Mouse (Mus musculus) E14TG2a.4 (cell line): ENCODE measurements around the gene Hmgn2.

Experiments used
- H3K27me3 ChIP-seq: 2 replicates; pipeline ENCODE4 v1.6.1; 2014; ENCODE audit warnings: low read length, control low read depth; ENCODE audit not compliant: insufficient read depth
- H3K36me3 ChIP-seq: 2 replicates; pipeline ENCODE4 v1.6.1; 2014; ENCODE audit warnings: low read length, control low read depth; ENCODE audit not compliant: insufficient read depth
- H3K4me1 ChIP-seq: replicated peaks from 2 replicates; pipeline ENCODE4 v1.6.1; 2014; ENCODE audit warnings: low read depth, low read length, control low read depth
- H3K4me3 ChIP-seq: replicated peaks from 2 replicates; pipeline ENCODE4 v1.5.1; 2014; ENCODE audit warnings: mild to moderate bottlenecking, low read length
- H3K9me3 ChIP-seq: 2 replicates; pipeline ENCODE4 v1.6.1; 2014; ENCODE audit warnings: low read length, control low read depth
- CTCF ChIP-seq: conservative IDR thresholded peaks from 2 replicates; pipeline ENCODE4 v1.5.1; 2014; ENCODE audit warnings: low read length
- NANOG ChIP-seq: IDR thresholded peaks from 2 replicates; pipeline ENCODE4 v1.6.1; 2014; ENCODE audit warnings: borderline replicate concordance, low read length, mixed read lengths
- POU5F1 ChIP-seq: IDR thresholded peaks from 2 replicates; pipeline ENCODE4 v1.6.1; 2014; ENCODE audit warnings: low read length, borderline replicate concordance

Gene Hmgn2

DNA sequence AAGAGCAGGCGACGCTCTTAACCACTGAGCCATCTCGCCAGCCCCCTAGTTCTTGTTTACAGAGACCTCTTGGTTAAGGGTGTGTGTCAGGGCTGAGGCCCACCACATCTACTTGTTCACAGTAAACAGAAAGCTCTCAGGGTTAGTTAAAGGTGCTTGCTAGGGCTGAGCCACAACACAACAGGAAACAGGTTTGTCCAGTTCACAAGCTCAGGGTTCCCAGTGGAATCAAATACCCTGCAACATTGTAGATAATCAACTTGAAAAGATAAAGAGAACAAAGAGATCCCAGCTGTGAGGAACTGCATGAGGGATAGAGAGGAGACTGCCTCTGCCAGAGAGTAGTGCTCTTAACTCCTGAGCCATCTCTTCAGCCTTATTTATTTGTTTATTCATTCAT, 38.4 kb upstream of the Hmgn2 start:
- Histone ChIP-seq H3K27me3 (no peaks in the 10 kb centered on the region), H3K36me3 (peaks cover 72% of the 10 kb centered on the region), H3K4me1 (peaks cover 78% of the 10 kb centered on the region), H3K9me3 (no peaks in the 10 kb centered on the region), H3K4me3 (no peak overlapping the region)
- TF ChIP-seq NANOG = no peak
- TF ChIP-seq POU5F1 = no peak
- TF ChIP-seq CTCF = no peak

DNA sequence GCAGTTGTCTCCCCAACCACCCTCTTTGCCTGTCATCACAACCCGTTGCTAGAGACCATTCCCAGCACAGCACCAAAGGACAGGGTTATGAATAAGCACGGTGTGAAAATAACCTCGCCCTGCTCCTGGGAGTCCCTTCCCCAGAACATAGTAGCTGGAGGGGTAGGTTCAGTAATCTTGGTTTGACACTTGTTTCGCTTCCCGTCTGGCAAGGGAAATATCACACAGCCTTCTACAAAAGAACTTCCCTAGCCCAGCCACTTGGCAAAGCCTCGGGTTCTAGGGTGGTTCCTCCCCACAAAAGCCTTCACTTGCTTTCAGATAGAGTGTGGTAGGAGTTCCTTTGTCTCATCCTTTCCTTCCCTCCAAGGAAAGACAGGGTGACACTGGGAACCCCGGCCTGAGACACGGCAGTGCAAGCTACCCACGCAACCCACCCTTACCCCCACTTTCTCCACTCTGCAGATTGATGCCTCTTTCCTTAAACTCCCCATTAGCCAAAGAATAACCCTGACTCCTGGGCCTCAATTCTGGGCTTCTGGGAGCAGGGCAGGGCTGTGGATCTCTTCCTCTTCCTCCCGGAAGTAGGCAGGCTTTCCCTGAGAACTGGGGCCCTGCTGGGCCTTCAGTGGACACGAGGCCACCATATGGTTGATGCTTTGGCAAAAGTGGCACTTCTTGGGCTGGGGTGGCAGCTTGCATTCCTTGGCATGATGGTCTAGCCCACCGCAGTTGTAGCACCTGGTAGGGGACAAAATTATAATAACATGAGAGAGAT, 37.3 kb upstream of the Hmgn2 start:
- no peaks in the 10 kb centered on the region for H3K27me3 ChIP-seq
- TF ChIP-seq NANOG = no peak
- TF ChIP-seq POU5F1 = no peak
- TF ChIP-seq CTCF = no peak
- H3K36me3 ChIP-seq = peaks cover 72% of the 10 kb centered on the region
- H3K4me3 ChIP-seq = no peak overlapping the region
- no peaks in the 10 kb centered on the region for H3K9me3 ChIP-seq
- H3K4me1 ChIP-seq = peaks cover 76% of the 10 kb centered on the region

DNA sequence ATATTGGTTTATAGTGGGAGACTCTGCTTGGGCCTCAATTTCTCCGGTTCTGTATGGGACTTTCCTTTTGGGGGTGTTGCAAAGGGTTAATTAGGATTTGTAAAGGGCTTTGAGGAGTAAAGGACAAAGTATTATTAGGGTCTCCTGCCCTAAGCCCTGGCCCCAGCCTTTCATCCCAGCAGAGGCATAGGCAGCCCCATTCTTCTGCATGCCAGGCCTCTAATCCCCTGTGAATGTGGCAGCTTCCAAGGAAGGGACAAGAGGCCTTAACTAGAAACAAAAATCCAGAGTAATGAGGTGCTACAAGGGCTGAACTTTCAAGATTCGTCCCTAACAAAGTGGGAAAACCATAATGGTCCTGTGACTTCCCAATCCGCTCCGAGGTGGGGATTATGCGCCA, 34.5 kb upstream of the Hmgn2 start:
- Histone ChIP-seq H3K9me3 (no peaks in the 10 kb centered on the region), H3K27me3 (no peaks in the 10 kb centered on the region), H3K36me3 (peaks cover 61% of the 10 kb centered on the region), H3K4me1 (peaks cover 60% of the 10 kb centered on the region), H3K4me3 (no peak overlapping the region)
- no peak for TF ChIP-seq CTCF
- no peak for TF ChIP-seq POU5F1
- no peak for TF ChIP-seq NANOG

DNA sequence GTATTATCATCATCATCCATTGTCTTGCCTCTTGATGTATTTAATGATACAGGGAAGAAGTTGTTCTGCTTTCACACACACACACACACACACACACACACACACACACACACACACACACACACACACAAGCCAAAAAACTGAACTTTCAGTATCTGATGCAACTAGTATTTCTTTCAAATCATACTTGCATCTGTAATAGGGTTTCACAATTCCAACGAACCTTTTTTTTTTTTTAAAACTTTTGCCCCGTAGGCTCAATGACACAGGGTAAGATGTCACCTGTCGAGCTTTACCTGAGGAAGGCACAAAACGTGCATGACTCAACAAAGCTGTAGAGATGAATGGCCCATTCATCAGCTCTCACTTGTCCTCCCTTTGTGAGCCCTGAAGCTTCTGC, 33.8 kb upstream of the Hmgn2 start:
- Histone ChIP-seq H3K9me3 (no peaks in the 10 kb centered on the region), H3K4me1 (peaks cover 54% of the 10 kb centered on the region), H3K4me3 (no peak overlapping the region), H3K36me3 (peaks cover 58% of the 10 kb centered on the region), H3K27me3 (no peaks in the 10 kb centered on the region)
- TF ChIP-seq CTCF (no peak), POU5F1 (no peak), NANOG (no peak)

DNA sequence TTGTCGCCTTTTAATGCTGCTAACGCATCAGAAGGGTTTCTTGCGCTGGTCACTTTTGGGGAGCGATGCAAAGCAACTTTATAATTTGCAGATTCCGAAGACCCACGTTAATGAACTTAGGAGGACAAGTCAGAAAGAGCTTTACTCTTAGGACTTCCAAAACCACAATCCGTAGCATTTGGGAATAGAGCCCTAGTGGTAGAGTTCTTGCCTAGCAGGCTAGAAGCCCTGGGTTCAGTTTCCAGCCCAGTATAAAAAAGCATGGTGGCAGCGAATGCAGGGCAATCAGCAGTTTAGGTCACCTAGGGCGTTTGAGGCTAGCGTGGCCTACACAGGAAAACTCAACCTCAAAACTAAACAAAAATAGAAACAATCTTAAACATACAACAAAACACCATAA, 33.3 kb upstream of the Hmgn2 start:
- H3K27me3 ChIP-seq = no peaks in the 10 kb centered on the region
- TF ChIP-seq NANOG = no peak
- 0 out of 2 replicates have a peak, but pooled peaks have one; percentile 9 for TF ChIP-seq CTCF
- no peaks in the 10 kb centered on the region for H3K9me3 ChIP-seq
- H3K4me1 ChIP-seq = peaks cover 52% of the 10 kb centered on the region
- peaks cover 60% of the 10 kb centered on the region for H3K36me3 ChIP-seq
- no peak overlapping the region for H3K4me3 ChIP-seq

DNA sequence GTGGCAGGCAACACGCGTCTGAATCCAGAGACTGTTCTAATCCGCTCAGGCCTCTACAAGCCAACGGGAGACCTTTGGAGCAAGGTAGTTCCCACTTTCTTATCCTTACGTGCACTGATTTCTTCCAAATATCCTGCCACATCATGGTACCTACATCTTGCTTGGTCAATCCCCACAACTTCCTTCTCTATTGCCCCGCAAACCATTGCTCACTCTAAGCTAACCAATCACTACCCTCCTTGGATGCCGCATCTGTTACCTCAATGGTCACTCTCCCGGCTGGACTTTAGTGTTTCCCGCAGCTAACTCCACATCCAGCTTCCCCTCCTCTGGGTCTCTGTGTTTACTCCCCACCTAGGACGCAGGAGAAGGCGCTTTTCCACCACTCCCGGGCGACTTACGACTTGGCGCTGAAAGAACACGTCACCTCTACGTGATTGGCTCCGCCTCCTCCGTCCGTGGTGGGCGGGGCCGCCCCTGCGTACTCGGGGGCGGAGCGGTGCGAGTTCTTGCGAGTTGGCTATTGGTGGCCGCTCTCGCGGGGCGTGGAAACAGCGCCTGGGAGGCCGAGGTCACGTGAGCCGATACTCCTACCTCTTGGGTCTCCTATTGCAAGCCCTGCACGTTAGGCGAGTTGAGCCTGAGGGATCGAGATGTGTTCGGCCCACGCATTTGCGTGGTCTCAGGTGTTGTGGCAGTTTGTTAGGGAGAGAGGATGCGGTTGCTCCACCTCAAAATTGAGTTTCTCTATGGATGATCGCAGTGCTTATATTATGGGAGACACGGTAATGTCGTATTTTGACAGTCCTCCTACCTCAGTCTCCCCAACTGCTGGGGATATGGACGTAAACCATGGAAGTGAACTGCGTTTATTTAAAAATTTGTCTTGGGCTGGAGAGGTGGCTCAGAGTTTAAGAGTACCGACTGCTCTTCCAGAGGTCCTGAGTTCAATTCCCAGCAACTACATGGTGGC, 32.3 kb upstream of the Hmgn2 start, which contains the start of gene Dhdds:
Gene Dhdds, minus strand, starts transcription at position 453 of the 973 bp plus-strand sequence.
- TF ChIP-seq POU5F1 (no peak), CTCF (no peak), NANOG (no peak)
- H3K4me3 ChIP-seq = peak within 1 kb of the TSS; percentile 95
- H3K4me1 ChIP-seq = peaks cover 45% of the 10 kb centered on the region
- H3K36me3 ChIP-seq = peaks cover 60% of the 10 kb centered on the region
- H3K27me3 ChIP-seq = no peaks in the 10 kb centered on the region
- no peaks in the 10 kb centered on the region for H3K9me3 ChIP-seq

DNA sequence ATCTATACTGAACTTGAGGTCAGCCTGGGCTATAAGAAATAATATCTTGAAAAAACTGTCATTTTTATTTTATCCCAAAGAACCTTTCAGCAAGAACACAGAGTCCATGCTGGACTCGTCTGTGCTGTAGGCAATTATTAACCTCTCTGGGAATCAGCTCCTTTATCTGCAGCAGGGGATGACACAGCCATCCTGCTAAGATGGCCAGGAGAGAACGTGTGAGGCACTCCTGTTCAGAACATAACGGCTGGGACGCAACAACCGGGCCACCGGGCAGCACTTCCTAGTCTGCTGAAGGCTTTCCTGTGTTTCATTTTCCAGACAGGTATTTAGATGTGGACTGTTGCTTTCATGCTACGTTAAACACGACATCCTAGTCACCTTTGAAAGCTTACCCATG, 26.2 kb upstream of the Hmgn2 start:
- Histone ChIP-seq H3K4me1 (peaks cover 8% of the 10 kb centered on the region), H3K4me3 (no peak overlapping the region), H3K36me3 (peaks cover 86% of the 10 kb centered on the region), H3K9me3 (no peaks in the 10 kb centered on the region), H3K27me3 (no peaks in the 10 kb centered on the region)
- TF ChIP-seq CTCF (no peak), POU5F1 (no peak), NANOG (no peak)

DNA sequence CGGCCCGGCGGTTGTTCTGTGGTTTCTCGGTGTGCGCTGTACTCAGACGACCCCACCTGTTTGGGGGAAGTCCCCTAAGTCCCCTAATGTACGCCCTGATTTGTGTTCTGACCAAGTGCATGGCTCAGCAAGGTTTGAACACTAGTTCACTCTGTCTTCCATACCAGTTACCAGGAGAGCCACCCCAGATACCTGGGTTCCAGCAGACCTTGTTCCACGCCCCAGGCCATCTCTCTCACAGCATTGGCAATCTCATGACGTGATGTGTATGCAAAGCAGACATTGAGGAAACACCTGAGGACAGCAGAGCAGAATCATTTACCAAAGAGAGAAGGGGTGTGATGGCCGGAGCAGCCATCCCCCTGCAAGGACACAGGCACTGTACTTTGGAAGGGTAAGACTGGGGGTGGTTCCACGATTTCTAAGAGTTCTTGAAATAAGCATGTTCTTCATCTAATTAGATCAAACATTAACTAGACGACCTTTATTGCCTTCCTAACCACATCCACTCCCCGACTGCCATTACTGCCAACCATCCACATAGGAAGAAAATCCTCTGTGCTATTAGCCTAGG, 22.7 kb upstream of the Hmgn2 start:
- no peak for TF ChIP-seq POU5F1
- TF ChIP-seq NANOG = no peak
- TF ChIP-seq CTCF = no peak
- Histone ChIP-seq H3K9me3 (no peaks in the 10 kb centered on the region), H3K27me3 (no peaks in the 10 kb centered on the region), H3K36me3 (peaks cover 87% of the 10 kb centered on the region), H3K4me1 (peaks cover 13% of the 10 kb centered on the region), H3K4me3 (no peak overlapping the region)
